Mouse (Mus musculus) heart, postnatal 0 days (tissue): ENCODE measurements at regions not wholly inside any gene's neighbourhood (a gene's known extent, or its start where the extent isn't known, plus 50 kb on each side); places are given as distances from the start of the nearest gene placed in this dataset.
"Not testable (repeated sequence)": the region's sequence is repeated elsewhere in the genome, so short reads cannot be mapped to it uniquely, and the experiment has no call there.

Experiments
- ATAC-seq: fragments of 200-750 bp; cut with Nextera tagmentation; 2 replicates; pipeline ENCODE4 v1.8.0; 2017; ENCODE audit warnings: low read depth, moderate number of reproducible peaks, moderate library complexity; ENCODE audit not compliant: insufficient read depth
- DNase-seq: peaks from one replicate; pipeline ENCODE4 v3.0.0-alpha.2; 2016; ENCODE audit warnings: low spot score
- H3K27ac ChIP-seq: fragments of 300-500 bp; sonication (generic); 2 replicates; pipeline ENCODE4 v1.5.1; 2014; ENCODE audit warnings: low read depth, mild to moderate bottlenecking
- H3K27me3 ChIP-seq: fragments of 300-500 bp; sonication (generic); 2 replicates; pipeline ENCODE4 v1.6.1; 2014; ENCODE audit warnings: low read length, mixed read lengths; ENCODE audit not compliant: control insufficient read depth, insufficient read depth
- H3K36me3 ChIP-seq: fragments of 300-500 bp; sonication (generic); replicated peaks from 2 replicates; pipeline ENCODE4 v1.6.1; 2014; ENCODE audit warnings: low read length, mixed read lengths; ENCODE audit not compliant: control insufficient read depth, insufficient read depth
- H3K4me1 ChIP-seq: fragments of 300-500 bp; sonication (generic); 2 replicates; pipeline ENCODE4 v1.6.1; 2014; ENCODE audit warnings: antibody characterized with exemption; ENCODE audit not compliant: control insufficient read depth, insufficient read depth
- H3K4me2 ChIP-seq: fragments of 300-500 bp; sonication (generic); 2 replicates; pipeline ENCODE4 v1.6.1; 2014; ENCODE audit warnings: low read depth, mild to moderate bottlenecking, low read length, moderate library complexity
- H3K4me3 ChIP-seq: fragments of 300-500 bp; sonication (generic); 2 replicates; pipeline ENCODE4 v1.5.1; 2014; ENCODE audit warnings: low read depth, low read length
- H3K9ac ChIP-seq: fragments of 300-500 bp; sonication (generic); replicated peaks from 2 replicates; pipeline ENCODE4 v1.6.1; 2014; ENCODE audit warnings: low read depth, low read length, mixed read lengths
- H3K9me3 ChIP-seq: fragments of 300-500 bp; sonication (generic); replicated peaks from 2 replicates; pipeline ENCODE4 v1.6.1; 2016; ENCODE audit warnings: low read length; ENCODE audit not compliant: control insufficient read depth
- CTCF ChIP-seq: IDR thresholded peaks from 2 replicates; pipeline ENCODE4 v1.5.1; 2016; ENCODE audit warnings: antibody characterized with exemption, control low read depth, low read depth
- EP300 ChIP-seq: IDR thresholded peaks from 2 replicates; pipeline ENCODE4 v1.6.1; 2016; ENCODE audit warnings: antibody characterized with exemption, low read depth
- WGBS: fragments of 180-500 bp; shearing (Covaris S2); extraction: QIAGEN DNeasy Blood & Tissue Kit; methylation state at CpG from one replicate; pipeline ENCODE4 v1.1.7; 2014; 5-methylcytosine and 5-hydroxymethylcytosine counted together

GRCm38 (mm10) chr9:43545081-43545565 is 198.7 kb upstream of the Nectin1 start:
- H3K4me3 ChIP-seq, result no peak overlapping the region
- ATAC-seq (peak; percentile 35; the same call in 1 of the 2 replicates), DNase-seq (peak; percentile 17)
- 0 out of 2 replicates have a peak, but pooled peaks cover 11% of the 10 kb centered on the region for H3K27me3 ChIP-seq
- H3K4me1 ChIP-seq, result peaks cover 12% of the 10 kb centered on the region; the same call in 1 of the 2 replicates
- no peak for TF ChIP-seq EP300
- TF ChIP-seq CTCF, result no peak
- H3K4me2 ChIP-seq, result 0 out of 2 replicates have a peak overlapping the region, but pooled peaks have one; percentile 4
- H3K9ac ChIP-seq, result no peak overlapping the region
- no peak overlapping the region for H3K27ac ChIP-seq
- 16% methylated on average over 15 of the region's 15 CpGs for WGBS
- no peaks in the 10 kb centered on the region for H3K36me3 ChIP-seq
- H3K9me3 ChIP-seq, result no peaks in the 10 kb centered on the region

GRCm38 (mm10) chr9:43548883-43549282 is 194.9 kb upstream of the Nectin1 start:
- Histone ChIP-seq H3K4me2 (no peak overlapping the region), H3K4me3 (no peak overlapping the region), H3K36me3 (no peaks in the 10 kb centered on the region), H3K9me3 (no peaks in the 10 kb centered on the region), H3K4me1 (0 out of 2 replicates have a peak, but pooled peaks cover 9% of the 10 kb centered on the region), H3K27ac (no peak overlapping the region), H3K27me3 (0 out of 2 replicates have a peak, but pooled peaks cover 11% of the 10 kb centered on the region), H3K9ac (no peak overlapping the region)
- ATAC-seq (no peak), DNase-seq (no peak)
- TF ChIP-seq EP300, result no peak
- no peak for TF ChIP-seq CTCF
- WGBS, result 37% methylated on average over 4 of the region's 4 CpGs

- 0 out of 2 replicates have a peak, but pooled peaks cover 9% of the 10 kb centered on the region for H3K4me1 ChIP-seq
- H3K9ac ChIP-seq, result no peak overlapping the region
- no peaks in the 10 kb centered on the region for H3K36me3 ChIP-seq
- TF ChIP-seq CTCF (no peak), EP300 (no peak)
- 46% methylated on average over 7 of the region's 7 CpGs for WGBS
- no peak overlapping the region for H3K4me3 ChIP-seq
- H3K4me2 ChIP-seq, result no peak overlapping the region
- H3K27me3 ChIP-seq, result 0 out of 2 replicates have a peak, but pooled peaks cover 10% of the 10 kb centered on the region
- H3K9me3 ChIP-seq, result no peaks in the 10 kb centered on the region
- H3K27ac ChIP-seq, result no peak overlapping the region
- no peak for ATAC-seq
- no peak for DNase-seq
Observed at GRCm38 (mm10) chr9:43549293-43549692, 194.5 kb upstream of the Nectin1 start.

- not testable (repeated sequence) for H3K4me2 ChIP-seq, DNase-seq, H3K4me3 ChIP-seq, H3K4me1 ChIP-seq, H3K27me3 ChIP-seq, H3K9ac ChIP-seq, H3K27ac ChIP-seq, H3K9me3 ChIP-seq, H3K36me3 ChIP-seq, ATAC-seq
- TF ChIP-seq CTCF, result peak; percentile 22
- 89% methylated on average over 1 of the region's 1 CpGs for WGBS
Observed at GRCm38 (mm10) chr9:43552758-43553157, 191.0 kb upstream of the Nectin1 start.

- no peak for DNase-seq
- TF ChIP-seq EP300 (no peak), CTCF (no peak)
Observed at GRCm38 (mm10) chr9:43562016-43562415, 181.8 kb upstream of the Nectin1 start.

More at GRCm38 (mm10) chr9:43562016-43562415, 181.8 kb upstream of the Nectin1 start:
- H3K9ac ChIP-seq, result no peak overlapping the region
- H3K36me3 ChIP-seq, result no peaks in the 10 kb centered on the region
- 71% methylated on average over 6 of the region's 6 CpGs for WGBS
- no peaks in the 10 kb centered on the region for H3K9me3 ChIP-seq
- no peak overlapping the region for H3K4me2 ChIP-seq
- no peak overlapping the region for H3K27ac ChIP-seq
- H3K27me3 ChIP-seq, result no peaks in the 10 kb centered on the region
- no peak overlapping the region for H3K4me3 ChIP-seq
- no peak for ATAC-seq
- no peaks in the 10 kb centered on the region for H3K4me1 ChIP-seq
